Mouse (Mus musculus) stomach, postnatal 0 days (tissue): ENCODE measurements around the gene Appl1. TPM values are rescaled to one million over a fixed set of nuclear protein-coding genes. Genes with fewer than 3 reads are reported as not detected.

Experiments used
- ATAC-seq: fragments of 200-750 bp; cut with Nextera tagmentation; 2 replicates; pipeline ENCODE4 v1.8.0; 2017; ENCODE audit not compliant: low FRiP score, low TSS enrichment
- DNase-seq: peaks from one replicate; pipeline ENCODE4 v3.0.0-alpha.2; 2016; ENCODE audit warnings: low spot score
- H3K27ac ChIP-seq: fragments of 300-500 bp; sonication (generic); replicated peaks from 2 replicates; pipeline ENCODE4 v1.5.1; 2014; ENCODE audit warnings: mild to moderate bottlenecking, control low read depth
- H3K27me3 ChIP-seq: fragments of 300-500 bp; sonication (generic); 2 replicates; pipeline ENCODE4 v1.6.1; 2014; ENCODE audit warnings: low read length; ENCODE audit not compliant: control insufficient read depth, insufficient read depth
- H3K36me3 ChIP-seq: fragments of 300-500 bp; sonication (generic); 2 replicates; pipeline ENCODE4 v1.6.1; 2014; ENCODE audit warnings: low read length, mixed read lengths; ENCODE audit not compliant: control insufficient read depth, insufficient read depth
- H3K4me1 ChIP-seq: fragments of 300-500 bp; sonication (generic); replicated peaks from 2 replicates; pipeline ENCODE4 v1.6.1; 2014; ENCODE audit warnings: antibody characterized with exemption; ENCODE audit not compliant: control insufficient read depth, insufficient read depth
- H3K4me2 ChIP-seq: fragments of 300-500 bp; sonication (generic); replicated peaks from 2 replicates; pipeline ENCODE4 v1.6.1; 2014; ENCODE audit warnings: low read depth, mild to moderate bottlenecking, control low read depth, moderate library complexity
- H3K4me3 ChIP-seq: fragments of 300-500 bp; sonication (generic); 2 replicates; pipeline ENCODE4 v1.5.1; 2014; ENCODE audit warnings: low read depth, low read length, control low read depth
- H3K9ac ChIP-seq: fragments of 300-500 bp; sonication (generic); 2 replicates; pipeline ENCODE4 v1.6.1; 2014; ENCODE audit warnings: mild to moderate bottlenecking, low read length, control low read depth, mixed read lengths
- H3K9me3 ChIP-seq: fragments of 300-500 bp; sonication (generic); 2 replicates; pipeline ENCODE4 v1.6.1; 2016; ENCODE audit warnings: low read length; ENCODE audit not compliant: control insufficient read depth
- CTCF ChIP-seq: IDR thresholded peaks from 2 replicates; pipeline ENCODE4 v1.5.1; 2016; ENCODE audit warnings: antibody characterized with exemption, low read depth, mild to moderate bottlenecking, moderate library complexity
- EP300 ChIP-seq: optimal IDR thresholded peaks from 2 replicates; pipeline ENCODE3; 2016; ENCODE audit warnings: antibody characterized with exemption
- WGBS: fragments of 180-500 bp; shearing (Covaris S2); extraction: QIAGEN DNeasy Blood & Tissue Kit; methylation state at CpG from one replicate; pipeline ENCODE4 v1.1.7; 2014; 5-methylcytosine and 5-hydroxymethylcytosine counted together
- polyA plus RNA-seq: library from polyadenylated mRNA; unstranded; fragments of >200 nt; fragmentation: Nextera tagmentation; extraction: Ambion mirVana; gene quantifications from 2 replicates; pipeline ENCODE4 v1.2.1, GENCODE M21; 2015

The Appl1 gene
- polyA plus RNA-seq, 1 experiment from 2014 or later = 25.5 TPM

DNA sequence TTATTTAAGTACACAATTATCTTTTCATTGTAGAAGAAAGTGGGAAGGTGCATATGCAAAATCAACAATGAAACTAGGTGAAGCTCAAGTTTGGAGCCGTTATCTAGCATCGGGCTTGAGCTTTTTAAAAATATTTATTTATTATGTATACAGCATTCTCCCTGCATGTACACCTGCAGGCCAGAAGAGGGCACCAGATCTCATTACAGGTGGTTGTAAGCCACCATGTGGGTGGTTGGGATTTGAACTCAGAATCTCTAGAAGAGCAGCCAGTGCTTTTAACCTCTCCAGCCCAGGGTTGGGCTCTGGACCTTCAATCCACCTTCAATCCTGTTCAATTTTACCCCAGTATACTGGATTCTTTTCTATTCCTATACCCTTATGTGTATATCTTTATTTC, 17.7 kb upstream of the Appl1 start:
- TF ChIP-seq CTCF (peak; percentile 63), EP300 (no peak)

DNA sequence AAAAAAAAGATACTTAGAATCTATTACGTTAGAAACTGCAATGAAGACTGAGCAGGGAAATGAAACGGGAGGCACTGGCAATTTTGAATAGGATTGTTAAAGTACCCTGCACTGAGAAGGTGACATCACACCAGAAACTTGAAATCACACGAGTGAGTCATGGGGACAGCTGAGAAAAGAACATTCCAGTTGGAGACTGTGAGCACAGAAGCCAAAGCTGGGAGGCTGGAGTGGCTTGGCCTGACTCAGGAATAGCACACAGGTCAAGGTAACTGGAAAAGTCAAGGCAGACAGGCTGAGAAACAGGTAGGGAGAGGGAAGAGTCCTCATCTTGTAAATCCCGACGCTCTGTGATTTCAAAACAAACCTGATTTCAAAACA, 11.1 kb upstream of the Appl1 start:
- Histone ChIP-seq H3K9me3 (no peaks in the 10 kb centered on the region), H3K4me2 (no peak overlapping the region), H3K4me3 (no peak overlapping the region), H3K9ac (no peak overlapping the region), H3K36me3 (no peaks in the 10 kb centered on the region), H3K27ac (no peak overlapping the region), H3K27me3 (no peaks in the 10 kb centered on the region), H3K4me1 (no peaks in the 10 kb centered on the region)
- TF ChIP-seq CTCF = no peak
- TF ChIP-seq EP300 = no peak
- DNase-seq = no peak
- WGBS = 59% methylated on average over 5 of the region's 5 CpGs
- ATAC-seq = no peak

More for the DNA sequence above, 17.7 kb upstream of the Appl1 start:
- H3K9ac ChIP-seq = no peak overlapping the region
- ATAC-seq (no peak), DNase-seq (no peak)
- H3K27ac ChIP-seq = no peak overlapping the region
- H3K4me1 ChIP-seq = no peaks in the 10 kb centered on the region
- H3K9me3 ChIP-seq = no peaks in the 10 kb centered on the region
- no peak overlapping the region for H3K4me2 ChIP-seq
- WGBS = 59% methylated on average over 2 of the region's 2 CpGs
- no peaks in the 10 kb centered on the region for H3K27me3 ChIP-seq
- no peak overlapping the region for H3K4me3 ChIP-seq
- no peaks in the 10 kb centered on the region for H3K36me3 ChIP-seq

DNA sequence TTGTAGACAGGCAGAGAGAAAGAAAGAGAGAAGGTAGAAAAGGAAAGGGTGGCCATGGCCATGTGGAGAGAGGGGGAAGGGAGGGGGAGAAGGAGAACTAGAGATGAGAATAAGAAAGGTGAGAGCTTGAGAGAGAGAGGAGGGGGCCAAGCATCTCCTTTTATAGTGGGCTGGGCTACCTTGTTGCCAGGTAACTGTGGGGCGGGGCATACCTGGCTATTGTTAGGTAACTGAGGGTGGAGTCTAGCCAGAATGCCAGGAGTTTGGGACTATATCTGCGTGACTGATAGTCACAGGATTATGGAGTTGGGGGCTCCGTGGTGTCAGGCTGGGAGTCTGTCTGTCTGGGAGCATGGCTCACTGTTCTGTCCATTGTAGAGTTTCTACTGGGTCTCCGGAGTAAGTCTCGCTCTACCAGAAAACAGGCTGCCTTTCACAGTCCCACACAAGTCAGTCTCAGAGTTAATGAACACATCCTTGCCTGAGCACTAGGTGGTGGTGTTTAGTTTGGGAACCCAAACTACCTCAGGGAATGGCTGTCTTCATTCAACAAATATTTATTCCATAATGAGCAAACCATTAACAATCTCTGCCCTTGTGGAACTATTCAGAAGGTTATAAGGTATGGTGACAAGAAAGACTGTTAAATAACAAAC, 10.6 kb upstream of the Appl1 start:
- no peaks in the 10 kb centered on the region for H3K9me3 ChIP-seq
- H3K4me3 ChIP-seq = no peak overlapping the region
- WGBS = 55% methylated on average over 5 of the region's 5 CpGs
- H3K36me3 ChIP-seq = no peaks in the 10 kb centered on the region
- H3K27me3 ChIP-seq = no peaks in the 10 kb centered on the region
- H3K4me1 ChIP-seq = no peaks in the 10 kb centered on the region
- ATAC-seq = no peak
- peak; percentile 61 for TF ChIP-seq CTCF
- TF ChIP-seq EP300 = no peak
- no peak overlapping the region for H3K27ac ChIP-seq
- no peak overlapping the region for H3K9ac ChIP-seq
- H3K4me2 ChIP-seq = no peak overlapping the region
- no peak for DNase-seq

DNA sequence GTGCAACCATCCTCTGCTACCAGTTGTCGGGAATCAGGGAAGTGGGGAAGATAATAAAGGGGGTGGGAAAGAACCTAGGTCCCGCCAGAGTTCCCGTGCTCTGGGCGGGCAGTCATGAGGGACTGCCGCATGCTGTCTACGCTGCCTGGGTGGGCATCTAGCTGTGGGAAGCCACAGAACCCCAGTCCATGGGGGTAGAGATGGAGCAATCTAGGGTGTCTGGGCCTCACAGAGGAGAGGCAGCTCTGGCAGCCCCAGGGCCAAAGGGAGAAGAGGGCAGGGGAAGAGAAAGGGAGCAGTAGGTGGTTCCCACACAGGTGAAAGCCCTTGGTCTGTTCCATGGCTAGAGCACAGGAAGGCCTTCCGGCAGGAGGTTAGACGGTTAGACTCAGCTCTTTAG, 10.0 kb upstream of the Appl1 start:
- Histone ChIP-seq H3K4me3 (no peak overlapping the region), H3K27me3 (no peaks in the 10 kb centered on the region), H3K4me2 (no peak overlapping the region), H3K36me3 (no peaks in the 10 kb centered on the region), H3K27ac (no peak overlapping the region), H3K4me1 (no peaks in the 10 kb centered on the region), H3K9ac (no peak overlapping the region), H3K9me3 (no peaks in the 10 kb centered on the region)
- no peak for ATAC-seq
- TF ChIP-seq EP300 (no peak), CTCF (no peak)
- no peak for DNase-seq
- WGBS = 95% methylated on average over 8 of the region's 8 CpGs

DNA sequence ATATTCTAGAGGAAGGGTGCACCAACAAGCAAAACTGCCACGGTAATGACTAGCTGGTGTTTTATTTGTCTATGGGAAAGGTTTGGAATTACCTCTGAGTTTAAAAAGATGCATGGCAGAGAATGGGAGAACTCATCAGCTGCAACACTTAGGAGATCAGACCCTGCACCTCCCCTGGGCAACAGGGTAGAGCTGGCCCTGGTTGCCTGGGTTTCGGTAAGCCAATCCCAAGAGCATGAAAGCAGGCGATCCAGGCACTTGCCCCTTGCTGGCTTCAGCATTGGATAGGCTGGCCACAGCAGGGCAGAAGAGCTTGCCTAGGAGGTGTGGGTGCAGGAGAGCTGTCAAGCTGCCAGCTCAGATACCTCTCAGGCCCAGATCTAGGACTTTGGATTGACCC, 8.8 kb upstream of the Appl1 start:
- Histone ChIP-seq H3K27ac (no peak overlapping the region), H3K4me1 (no peaks in the 10 kb centered on the region), H3K4me2 (no peak overlapping the region), H3K27me3 (no peaks in the 10 kb centered on the region), H3K4me3 (no peak overlapping the region), H3K9me3 (no peaks in the 10 kb centered on the region), H3K36me3 (no peaks in the 10 kb centered on the region), H3K9ac (no peak overlapping the region)
- DNase-seq = no peak
- 92% methylated on average over 3 of the region's 3 CpGs for WGBS
- TF ChIP-seq CTCF (no peak), EP300 (no peak)
- ATAC-seq = no peak

DNA sequence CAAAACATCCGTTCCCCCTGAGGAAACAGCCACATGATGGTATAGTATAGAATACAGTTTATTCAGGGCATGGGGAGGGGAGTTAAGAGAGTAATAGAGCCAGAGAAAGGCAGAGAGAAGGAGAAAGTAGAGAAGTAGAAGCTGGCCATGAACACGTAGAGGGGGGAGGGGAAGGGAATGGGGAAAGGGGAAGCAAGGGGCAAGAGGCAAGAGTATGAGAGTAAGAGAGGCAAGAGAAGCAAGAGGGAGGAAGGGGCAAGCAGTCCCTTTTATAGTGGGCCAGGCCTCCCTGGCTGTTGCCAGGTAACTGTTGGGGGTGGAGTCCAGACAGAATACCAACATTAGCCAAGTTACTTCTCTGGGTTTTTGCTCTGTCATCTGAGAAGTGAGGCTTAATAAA, 6.5 kb upstream of the Appl1 start:
- no peak for TF ChIP-seq EP300
- TF ChIP-seq CTCF = no peak
- Histone ChIP-seq H3K9ac (no peak overlapping the region), H3K4me2 (no peak overlapping the region), H3K27me3 (no peaks in the 10 kb centered on the region), H3K4me1 (no peaks in the 10 kb centered on the region), H3K9me3 (no peaks in the 10 kb centered on the region), H3K4me3 (no peak overlapping the region), H3K36me3 (no peaks in the 10 kb centered on the region), H3K27ac (no peak overlapping the region)
- WGBS = 31% methylated on average over 2 of the region's 2 CpGs
- ATAC-seq (no peak), DNase-seq (no peak)
